Mouse (Mus musculus) heart, postnatal 4 days (tissue): Measurements from ENCODE around the gene Nutm1. TPM values are rescaled to one million over a fixed set of nuclear protein-coding genes. Genes with fewer than 3 reads are reported as not detected.

Experiments
- total RNA-seq, 2 experiments: library from RNA; stranded (reverse); gene quantifications; 2 replicates each; pipeline ENCODE4 v1.2.3; 2021

Nutm1 gene
- total RNA-seq, 2 experiments from 2014 or later: not detected

Other genes with a start within 250 kb of the Nutm1 start
- not detected for gene Olfr1310, start 246.6 kb downstream of the Nutm1 start, total RNA-seq
- gene Olfr1311, start 234.9 kb downstream of the Nutm1 start, total RNA-seq: not detected
- not detected for gene Olfr1312, start 209.1 kb downstream of the Nutm1 start, total RNA-seq
- gene Olfr1313, start 181.4 kb downstream of the Nutm1 start, total RNA-seq: not detected
- gene Olfr1314, start 162.5 kb downstream of the Nutm1 start, total RNA-seq: not detected
- not detected for gene Olfr1315-ps1, start 143.9 kb downstream of the Nutm1 start, total RNA-seq
- not detected for gene Olfr1316, start 124.3 kb downstream of the Nutm1 start, total RNA-seq
- gene Olfr1317, start 119.0 kb downstream of the Nutm1 start, total RNA-seq: not detected
- gene Olfr1318, start 105.1 kb downstream of the Nutm1 start, total RNA-seq: not detected
- gene Lpcat4, start 19.8 kb downstream of the Nutm1 start, total RNA-seq: 1 to 10 TPM; 6.6 to 7.7 TPM
- 10 to 100 TPM; 64.1 to 65.4 TPM for gene Nop10, start 2.6 kb upstream of the Nutm1 start, total RNA-seq
- 10 to 100 TPM; 35.5 to 36.5 TPM for gene Slc12a6, start 6.5 kb upstream of the Nutm1 start, total RNA-seq
- not detected for gene Gm21985, start 7.0 kb upstream of the Nutm1 start, total RNA-seq
- 10 to 100 TPM; 57.4 to 61.0 TPM for gene Emc4, start 108.7 kb upstream of the Nutm1 start, total RNA-seq
- 10 to 100 TPM; 12.5 to 12.6 TPM for gene Katnbl1, start 119.9 kb upstream of the Nutm1 start, total RNA-seq
- 10 to 100 TPM; 15.5 to 16.4 TPM for gene Emc7, start 195.7 kb upstream of the Nutm1 start, total RNA-seq
- gene Chrm5, start 221.5 kb upstream of the Nutm1 start, total RNA-seq: not detected
- 10 to 100 TPM; 15.1 to 17.2 TPM for gene Aven, start 233.7 kb upstream of the Nutm1 start, total RNA-seq